Mouse (Mus musculus) naive thymus-derived CD4-positive, alpha-beta T cell, adult 2 months (primary cell): Measurements from ENCODE around the gene Slc39a5.

Experiments
- DNase-seq: peaks from one replicate; pipeline ENCODE4 v3.0.0-alpha.2; 2011; ENCODE audit warnings: low read depth

Gene Slc39a5

DNA sequence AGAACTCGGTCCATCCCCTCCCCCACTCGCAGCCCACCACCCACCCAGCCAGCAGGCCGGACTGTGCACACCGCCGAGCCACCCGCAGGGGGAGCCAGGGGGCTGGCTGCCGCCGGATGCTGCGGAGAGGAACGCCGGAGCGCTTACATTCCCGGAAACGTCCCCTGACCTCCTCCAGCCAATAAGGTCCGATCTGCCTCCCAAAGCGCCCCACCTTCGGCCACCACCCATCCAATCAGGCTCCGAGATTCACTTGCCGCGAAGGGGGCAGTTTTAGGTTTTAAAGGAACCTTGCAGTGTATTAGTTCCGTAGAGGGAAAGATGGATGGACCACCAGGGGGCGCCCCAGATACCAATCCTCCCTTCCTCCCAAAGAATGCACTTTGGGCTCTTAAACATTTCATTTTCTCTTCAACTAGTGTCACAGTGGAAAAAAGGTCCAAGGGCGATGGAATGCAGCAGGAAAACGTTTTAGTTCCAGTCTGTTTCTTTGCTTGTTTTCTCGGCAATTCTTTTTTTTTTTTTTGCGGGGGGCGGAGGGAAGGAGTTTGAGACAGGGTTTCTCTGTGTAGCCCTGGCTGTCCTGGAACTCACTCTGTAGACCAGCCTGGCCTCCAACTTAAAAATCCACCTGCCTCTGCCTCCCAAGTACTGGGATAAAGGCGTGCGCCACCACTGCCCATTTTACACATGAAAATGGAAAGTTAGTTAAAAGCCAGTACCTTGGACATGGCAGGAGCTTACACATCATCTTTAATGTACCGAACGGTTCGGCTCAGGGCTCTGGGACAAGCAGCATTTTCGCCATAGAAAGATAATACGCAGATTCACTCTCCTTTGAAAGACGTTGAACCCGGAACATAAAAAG lies 8.9 kb upstream of the Slc39a5 start:
- DNase-seq, result peak; percentile 97

DNA sequence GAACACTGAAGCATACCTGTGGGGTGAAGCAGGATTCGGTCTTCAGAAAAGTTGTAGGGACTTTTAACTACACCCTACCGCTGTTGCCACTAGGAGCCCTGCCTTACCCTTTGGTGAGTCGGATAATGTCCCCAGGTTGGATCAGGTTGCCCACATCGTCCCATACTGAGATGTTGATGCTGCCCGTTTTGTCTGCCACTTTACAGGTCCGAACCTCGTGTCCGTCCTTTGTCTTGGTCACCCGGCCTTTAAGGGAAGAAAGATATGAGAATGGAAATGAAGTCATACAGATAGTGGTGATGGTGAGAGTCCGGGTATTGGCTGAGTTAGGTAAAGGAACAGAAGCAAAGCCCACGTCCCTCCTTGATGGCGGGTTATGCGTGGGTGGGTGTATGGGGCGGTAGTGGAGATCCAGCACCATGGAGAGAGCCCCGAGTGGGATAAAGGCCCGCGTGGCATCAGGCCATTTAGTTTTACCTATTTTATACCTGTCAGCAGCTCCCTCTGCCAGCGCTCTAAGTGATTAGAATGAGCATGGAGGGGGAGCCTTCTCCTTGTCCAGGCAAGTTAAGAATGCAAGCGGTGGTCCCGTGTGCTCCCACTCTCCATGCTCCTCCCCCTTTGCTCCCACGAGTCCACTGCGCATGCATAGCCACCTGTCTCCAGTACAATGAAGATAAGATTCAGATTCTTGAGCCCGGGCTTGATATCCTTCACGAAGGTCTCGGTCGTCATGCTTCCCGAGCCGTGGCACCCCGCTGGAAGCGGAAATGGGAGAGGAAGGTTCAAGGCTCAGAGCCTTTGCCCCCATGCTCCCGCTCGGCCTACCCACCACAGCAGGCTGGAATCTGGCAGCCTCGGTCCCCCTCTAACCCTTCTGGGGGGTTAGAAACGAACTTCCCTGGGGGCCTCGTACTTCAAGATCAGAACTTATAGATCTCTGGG lies 7.8 kb upstream of the Slc39a5 start:
- no peak for DNase-seq

DNA sequence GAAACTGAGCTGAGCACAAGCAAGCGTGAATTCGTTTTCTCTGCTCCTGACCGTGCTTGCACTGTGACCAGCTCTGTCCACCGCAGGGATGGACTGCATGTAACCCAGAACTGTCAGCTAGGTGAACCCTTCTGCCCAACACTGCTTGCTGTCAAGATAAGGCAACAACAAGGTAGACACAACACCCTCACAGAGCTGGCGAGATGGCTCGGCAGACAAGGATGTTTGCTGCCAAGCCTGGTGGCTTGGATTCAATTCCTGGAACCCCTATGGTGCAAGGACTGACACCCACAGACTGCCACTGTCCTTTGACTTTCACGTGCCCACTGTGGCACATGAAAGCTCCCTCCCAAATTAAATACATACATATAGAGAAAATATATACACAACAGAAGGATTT lies 2.9 kb upstream of the Slc39a5 start:
- DNase-seq, result no peak

DNA sequence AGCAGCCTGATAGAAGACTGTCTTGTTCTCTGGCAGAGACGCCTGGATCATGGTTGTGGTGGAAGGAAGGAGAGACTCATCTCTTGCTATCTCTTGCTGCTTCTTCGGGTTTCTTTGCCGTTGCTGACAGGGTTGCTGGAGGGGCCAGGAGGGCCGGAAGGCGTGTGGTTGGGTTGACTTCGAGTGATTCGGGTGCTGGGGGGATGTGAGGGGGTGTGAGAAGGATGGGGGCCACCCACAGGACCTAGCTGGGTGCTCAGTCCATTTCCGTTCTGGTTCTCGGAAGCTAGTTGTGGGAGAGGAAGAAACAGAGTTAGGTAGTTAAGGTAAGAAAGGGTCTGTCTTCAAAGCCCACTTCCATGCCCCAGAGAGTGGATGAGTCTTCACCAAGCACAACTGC lies 609 bp upstream of the Slc39a5 start:
- DNase-seq, result no peak

DNA sequence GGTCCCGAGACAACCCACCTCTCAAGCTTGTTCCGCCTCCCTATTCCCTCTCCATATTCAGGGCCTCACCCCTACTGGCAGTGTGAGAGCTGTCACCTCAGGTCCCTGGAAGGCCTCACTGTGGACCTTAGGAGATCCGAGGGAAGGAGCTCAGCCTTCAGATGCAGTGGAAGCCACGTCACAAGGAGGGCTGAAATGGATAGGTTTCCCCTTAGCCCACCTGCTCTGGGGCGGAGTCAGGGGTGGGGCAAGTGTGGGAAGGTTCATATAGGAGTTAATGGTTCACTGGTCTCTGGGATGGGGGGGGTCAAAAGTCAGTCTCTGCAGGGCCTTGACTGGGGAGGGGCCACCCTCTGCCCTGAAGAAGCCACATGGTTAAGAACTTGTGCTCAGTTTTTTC lies 691 bp downstream of the Slc39a5 start:
- DNase-seq, result no peak

DNA sequence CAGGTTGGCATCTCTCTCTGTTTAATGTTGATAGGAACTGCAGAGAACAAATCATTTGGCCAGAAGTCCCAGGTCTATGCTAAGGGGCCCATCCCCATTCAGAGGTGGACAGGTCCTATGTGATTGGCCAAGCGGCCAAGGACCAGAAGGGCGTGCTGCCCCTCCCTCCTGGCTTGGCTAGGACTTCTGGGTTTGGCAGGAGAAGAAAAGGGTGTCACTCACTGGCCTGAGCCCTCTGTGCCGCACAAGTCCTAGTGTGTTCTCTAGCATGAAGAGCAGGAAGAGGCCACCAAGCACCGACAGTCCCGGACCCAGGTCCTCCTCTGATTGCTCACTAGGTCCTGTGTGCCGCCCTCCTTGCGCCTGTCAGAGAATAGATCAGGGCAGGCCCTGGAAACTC lies 3.6 kb downstream of the Slc39a5 start:
- DNase-seq, result no peak

DNA sequence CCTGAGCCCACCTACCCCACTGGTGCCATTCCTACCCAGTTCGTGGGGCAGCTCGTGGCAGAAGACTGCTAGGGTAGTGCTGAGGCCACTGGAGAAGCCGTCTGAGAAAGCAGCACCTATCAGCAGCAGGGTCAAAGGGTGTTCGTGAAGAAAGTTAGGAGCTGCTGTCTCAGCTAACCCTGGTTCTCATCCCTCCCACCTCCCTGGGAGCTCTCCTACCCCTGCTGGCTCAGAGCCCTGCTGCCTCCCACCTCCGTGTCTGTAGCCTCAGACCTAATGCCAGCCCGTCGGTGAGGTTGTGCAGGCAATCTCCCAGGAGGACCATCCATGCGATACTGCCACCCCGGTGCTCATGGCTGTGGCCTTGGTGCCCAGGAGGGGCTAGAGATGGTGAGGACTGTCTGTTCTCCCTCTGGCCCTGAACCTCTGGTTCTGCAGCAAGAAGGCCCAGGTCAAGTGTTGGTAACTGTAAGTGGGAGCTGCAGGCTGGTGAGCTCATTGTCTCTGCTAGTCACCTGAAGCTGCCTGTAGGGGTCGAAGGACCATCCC lies 4.2 kb downstream of the Slc39a5 start:
- no peak for DNase-seq

DNA sequence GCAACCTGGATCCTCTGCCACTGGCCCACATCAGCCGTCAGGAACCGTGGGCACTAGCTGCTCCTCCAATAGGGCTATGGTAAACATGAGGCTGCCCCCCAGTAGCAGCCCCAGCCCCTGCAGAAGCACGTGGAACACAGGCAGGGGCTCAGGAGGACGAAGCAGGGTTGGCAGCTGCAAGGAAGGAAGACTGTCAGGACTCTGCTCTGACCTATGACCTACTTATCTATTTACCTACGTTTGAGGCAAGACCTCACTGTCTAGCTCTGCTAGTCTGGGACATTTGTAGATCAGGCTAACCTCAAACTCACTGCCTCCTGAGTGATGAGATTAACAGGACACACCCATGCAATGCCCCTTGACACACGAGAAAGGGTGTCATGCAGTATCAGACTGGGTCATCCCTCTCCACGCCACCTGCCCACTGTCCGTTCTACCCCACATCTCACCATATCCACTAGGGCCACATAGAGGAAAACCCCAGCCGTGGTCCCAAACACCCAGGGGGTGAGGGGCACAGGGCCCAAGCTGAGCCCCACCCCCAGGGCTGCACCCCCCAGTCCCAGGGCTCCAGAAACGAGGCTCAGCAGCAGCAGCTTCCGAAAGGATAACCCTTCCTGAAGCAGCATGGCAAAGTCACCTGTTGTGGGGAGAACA lies 4.9 kb downstream of the Slc39a5 start:
- no peak for DNase-seq

DNA sequence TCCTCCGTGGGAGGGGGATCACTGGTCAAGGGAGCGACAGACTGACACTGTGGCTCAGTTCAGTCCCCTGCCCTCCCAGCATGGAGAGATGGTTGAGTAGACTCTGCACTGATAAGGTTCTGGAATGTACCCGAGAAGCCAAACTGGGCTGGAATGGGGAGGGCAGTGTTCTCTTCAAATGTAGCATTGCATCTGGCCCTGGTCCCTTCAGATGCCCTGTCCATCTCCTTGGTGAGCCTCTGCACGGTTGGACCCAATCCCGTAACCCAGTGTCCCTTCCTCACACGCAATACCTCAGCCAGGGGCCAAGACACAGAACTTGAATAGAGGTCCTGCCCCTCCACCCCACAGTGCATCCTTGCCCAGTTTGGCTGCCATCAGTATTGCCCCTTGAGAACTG lies 9.2 kb downstream of the Slc39a5 start:
- DNase-seq, result no peak

DNA sequence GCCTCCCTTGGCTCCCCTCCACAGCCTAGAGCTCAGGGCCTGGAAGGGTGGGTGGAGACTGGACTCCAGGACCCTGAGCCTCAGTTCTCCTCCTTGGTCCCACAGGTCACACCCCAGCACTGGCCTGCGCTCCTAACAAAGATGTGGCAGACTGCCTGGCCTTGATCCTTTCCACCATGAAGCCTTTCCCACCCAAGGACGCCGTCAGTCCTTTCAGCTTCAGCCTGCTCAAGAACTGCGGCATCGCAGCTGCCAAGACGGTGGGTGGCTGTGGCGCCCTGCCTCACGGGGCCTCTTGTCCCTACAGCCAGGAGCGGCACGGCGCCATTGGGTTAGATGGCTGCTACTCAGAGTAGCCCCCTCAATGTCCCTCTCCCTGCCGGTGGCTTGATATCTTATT lies 10.7 kb downstream of the Slc39a5 start:
- no peak for DNase-seq

DNA sequence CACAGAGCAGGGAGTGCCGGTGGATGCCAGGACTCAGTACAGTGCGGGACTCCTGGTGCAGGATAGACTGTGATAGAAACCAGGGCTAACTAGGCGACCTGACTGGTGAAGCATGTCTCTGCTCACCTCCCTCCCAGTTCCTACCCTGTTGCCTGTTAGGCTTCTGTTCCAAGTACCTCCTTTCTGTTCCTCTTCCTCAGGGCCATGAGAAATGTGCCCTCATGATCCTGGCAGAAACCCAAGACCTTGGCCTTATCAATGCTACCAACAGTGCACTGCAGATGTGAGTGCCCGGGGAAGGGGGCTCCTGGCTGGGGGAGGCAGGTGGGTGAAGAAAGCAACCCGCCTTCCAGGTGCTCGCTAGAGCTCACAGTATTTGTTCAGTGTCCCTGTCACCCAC lies 11.5 kb downstream of the Slc39a5 start:
- DNase-seq, result no peak

DNA sequence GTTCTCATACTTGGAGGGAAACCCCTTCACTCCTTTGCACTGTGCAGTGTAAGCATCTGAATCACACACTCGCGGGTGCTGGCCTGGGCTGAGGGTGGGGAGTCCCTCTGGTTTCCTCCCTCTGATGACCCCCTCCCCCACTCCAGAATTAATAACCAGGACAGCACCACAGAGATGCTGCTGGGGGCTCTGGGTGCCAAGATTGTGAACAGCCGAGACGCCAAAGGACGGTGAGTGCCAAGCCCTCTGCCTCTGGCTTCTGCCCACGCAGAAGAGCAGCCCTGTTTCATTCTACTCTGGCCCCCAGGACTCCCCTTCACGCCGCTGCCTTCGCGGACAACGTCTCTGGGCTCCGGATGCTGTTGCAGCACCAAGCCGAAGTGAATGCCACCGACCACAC lies 12.1 kb downstream of the Slc39a5 start:
- no peak for DNase-seq

DNA sequence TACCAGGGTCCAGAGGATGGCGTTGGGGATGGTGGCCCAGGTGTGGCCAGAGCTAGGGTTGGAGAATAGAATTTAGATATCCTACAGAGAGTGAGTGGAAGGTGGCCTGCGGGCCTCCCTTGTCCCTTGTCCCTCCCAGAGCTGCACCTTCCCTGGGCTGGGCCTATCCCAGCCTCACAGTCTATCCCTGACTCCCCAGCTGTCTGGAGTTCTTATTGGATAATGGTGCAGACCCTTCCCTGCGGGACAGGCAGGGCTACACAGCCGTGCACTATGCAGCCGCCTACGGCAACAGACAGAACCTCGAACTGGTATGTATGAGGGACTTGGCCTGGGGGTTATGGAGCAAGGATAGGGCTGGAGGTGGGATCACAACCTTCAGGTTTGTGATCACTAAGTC lies 15.1 kb downstream of the Slc39a5 start:
- no peak for DNase-seq

DNA sequence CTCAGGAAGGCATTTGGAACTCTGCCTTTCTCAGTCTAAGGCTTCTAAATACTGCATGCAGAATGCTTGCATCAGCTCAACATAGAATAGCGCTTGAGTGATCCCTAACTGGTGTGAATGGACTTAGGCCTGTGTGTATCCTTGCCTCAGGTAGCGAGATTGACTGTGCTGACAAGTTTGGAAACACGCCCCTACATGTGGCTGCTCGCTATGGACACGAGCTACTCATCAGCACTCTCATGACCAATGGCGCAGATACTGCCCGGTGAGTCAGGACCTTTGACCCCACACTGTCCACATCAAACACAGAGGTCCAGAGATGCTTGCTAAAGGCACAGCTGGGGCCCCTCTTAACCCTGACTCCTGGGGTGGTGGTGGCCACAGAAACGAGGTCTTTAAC lies 18.5 kb downstream of the Slc39a5 start:
- no peak for DNase-seq

DNA sequence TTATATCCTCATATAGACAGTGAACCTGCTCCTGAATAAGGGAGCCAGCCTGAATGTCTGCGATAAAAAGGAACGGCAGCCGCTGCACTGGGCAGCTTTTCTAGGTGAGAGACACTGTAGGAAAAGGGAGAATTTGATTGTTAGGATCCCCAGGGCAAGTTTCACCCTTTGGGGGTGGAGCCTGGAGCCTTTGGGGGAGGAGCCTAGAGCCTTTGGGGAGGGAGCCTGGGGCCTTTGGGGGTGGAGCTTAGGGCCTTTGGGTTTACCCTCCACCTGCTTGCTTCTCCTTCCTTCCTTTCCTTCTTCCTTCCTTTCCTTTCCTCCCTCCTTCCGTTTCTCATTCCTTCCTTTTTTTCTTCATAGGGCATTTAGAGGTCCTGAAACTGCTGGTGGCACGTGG lies 20.5 kb downstream of the Slc39a5 start:
- DNase-seq, result peak; percentile 54

DNA sequence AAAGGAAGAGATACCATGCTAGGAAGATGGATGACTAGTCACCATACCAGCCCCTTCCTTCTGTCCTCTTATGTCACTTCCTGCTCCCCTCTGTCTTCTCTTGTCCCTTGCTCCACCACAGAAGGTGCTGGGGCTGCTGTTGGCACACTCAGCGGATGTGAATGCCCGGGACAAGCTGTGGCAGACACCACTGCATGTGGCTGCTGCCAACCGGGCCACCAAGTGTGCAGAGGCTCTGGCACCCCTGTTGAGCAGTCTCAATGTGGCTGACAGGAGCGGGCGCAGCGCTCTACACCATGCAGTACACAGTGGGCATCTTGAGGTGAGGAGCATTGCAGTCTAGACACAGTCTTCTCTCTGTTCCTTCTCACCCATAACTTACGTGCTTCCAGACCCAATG lies 21.8 kb downstream of the Slc39a5 start:
- no peak for DNase-seq

DNA sequence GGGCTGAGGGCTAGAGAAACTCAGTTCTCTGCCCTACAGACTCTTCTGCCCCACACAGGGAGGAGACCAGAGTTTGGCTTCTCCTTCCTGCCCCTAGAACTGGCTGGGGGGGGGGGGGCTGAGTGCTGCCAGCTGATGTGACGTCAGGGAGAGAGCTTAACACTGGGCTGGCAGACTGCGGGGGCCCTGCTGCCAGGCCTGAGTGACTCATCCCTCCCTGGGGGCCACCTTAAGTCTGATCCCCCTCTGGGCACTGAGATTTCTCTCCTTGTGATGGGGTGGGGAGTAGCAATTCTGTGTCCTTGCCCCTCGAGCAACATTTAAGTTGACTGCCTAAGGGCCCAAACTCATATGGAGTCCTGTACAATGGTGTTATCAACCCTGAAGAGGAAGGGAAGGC lies 22.6 kb downstream of the Slc39a5 start:
- DNase-seq, result no peak

DNA sequence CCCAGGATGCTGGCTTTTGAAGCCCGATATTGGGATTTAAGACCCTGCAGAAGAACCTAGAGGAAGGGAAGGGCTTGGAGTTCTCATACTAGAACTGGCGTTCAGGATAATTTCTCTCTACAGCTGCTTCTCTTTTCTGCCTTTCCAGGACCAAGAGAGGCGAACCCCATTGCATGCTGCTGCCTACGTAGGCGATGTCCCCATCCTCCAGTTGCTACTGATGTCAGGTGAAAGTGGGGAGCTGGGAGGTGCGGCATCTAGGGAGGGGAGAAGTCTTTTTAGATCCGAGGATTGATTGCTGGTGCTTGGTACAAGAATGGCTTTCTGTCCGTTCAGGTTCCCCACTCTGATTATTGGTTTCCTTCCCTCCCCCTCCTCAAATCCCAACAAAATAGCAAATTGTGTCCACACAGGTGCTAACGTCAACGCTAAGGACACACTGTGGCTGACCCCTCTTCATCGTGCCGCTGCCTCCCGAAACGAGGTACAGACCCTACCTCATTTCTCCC lies 23.0 kb downstream of the Slc39a5 start:
- no peak for DNase-seq

DNA sequence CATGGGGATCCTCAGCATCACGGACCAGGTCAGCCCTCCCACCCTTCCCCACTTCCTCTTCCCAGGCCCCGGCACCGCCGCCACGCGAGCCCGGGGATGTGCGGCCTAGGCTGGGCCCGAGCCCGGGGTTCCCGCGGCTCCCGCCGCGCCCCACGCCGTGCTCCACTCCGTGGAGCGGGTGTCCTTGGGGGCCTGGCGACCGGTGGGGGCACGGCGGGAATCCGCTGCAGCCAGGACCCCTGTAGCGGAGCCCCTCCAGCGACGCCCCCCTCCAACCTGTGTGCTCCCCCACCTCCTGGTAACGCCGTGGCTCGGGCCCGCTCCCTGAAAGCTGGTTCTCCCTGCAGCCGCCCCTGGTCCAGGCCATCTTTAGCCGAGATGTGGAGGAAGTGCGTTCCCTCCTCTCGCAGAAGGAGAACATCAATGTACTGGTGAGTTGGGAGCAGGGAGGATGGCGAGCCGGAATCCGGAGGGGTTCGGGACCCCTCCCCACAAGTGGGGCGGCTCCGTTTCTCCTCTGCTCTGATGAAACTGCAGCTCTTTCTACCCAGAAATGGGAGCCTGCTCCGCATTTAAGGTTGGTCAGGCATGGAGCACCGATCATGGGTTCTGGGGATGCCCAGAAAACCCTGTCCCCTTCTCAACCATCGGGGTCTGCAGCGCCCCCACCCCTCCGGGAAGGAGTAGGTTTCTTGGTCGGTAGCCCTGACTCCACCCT lies 23.6 kb downstream of the Slc39a5 start:
- no peak for DNase-seq

DNA sequence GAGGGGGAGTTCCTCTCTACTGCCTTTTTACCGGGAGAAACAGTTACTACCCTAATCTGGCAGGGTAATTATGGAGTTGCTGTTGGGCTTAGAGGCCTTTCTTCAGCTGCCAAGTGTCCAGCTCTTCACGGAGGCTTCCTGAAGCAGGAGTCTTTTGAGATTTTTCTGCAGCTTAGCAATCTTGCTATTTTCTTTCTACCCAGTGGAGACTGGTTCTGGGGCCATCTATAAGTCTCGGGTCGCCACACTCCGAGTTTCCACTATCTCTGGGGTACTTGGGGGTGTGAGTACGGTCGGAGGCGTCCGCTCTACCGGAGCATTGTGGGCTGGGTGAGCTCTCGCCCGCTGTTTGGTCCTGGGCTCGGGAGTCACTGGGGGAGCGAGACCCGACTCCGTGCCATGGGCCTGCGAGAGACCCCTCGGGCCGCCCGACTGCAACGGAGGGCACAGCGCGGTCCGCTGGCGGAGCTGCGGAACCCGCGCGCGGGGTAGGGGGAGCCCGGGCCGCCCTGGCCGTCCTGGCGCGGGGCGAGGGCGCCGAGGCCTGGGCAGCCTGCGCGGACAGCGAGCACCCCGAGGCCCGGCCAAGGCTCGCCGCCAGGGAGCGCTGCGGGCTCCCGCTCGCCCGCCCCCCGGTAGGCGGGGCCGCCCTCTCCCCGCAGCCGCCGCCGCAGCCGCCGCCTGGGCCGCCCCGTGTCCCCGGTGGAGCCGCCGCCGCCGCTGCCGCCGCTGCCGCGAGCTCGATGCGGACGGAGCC lies 24.4 kb downstream of the Slc39a5 start, which contains the start of gene Ankrd52:
Ankrd52 (plus strand) TSS at position 661 of the 757 bp plus-strand sequence.
- peak; percentile 89 for DNase-seq

DNA sequence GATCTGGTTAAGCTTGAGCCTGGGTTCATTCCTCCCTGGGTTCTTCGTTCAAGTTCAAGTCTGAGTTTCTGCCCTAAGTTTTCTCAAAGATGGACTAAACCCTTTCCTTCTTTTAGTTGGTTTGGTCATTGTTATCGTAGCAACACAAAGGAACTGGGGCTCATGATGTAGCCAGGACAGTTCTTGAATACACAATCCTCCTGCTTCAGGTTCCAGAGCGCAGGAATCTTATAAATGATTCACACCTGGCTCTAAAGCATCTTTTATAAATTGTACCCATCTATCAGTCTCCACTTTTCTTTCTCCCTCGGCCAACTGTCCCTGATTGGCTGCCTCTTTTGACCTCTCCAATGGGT lies 25.0 kb downstream of the Slc39a5 start:
- DNase-seq, result no peak
